Mouse (Mus musculus): ENCODE results near the gene Rgs7bp.

Rgs7bp gene

GRCm38 (mm10) chr13:105008891-105009290 lies 45.8 kb downstream of the Rgs7bp start:
- DNase-seq (ENCODE audit: low spot score in 2 of 2): no peak

GRCm38 (mm10) chr13:105002831-105003157 lies 51.9 kb downstream of the Rgs7bp start:
- DNase-seq (ENCODE audit: low spot score in 2 of 2): no peak

DNA sequence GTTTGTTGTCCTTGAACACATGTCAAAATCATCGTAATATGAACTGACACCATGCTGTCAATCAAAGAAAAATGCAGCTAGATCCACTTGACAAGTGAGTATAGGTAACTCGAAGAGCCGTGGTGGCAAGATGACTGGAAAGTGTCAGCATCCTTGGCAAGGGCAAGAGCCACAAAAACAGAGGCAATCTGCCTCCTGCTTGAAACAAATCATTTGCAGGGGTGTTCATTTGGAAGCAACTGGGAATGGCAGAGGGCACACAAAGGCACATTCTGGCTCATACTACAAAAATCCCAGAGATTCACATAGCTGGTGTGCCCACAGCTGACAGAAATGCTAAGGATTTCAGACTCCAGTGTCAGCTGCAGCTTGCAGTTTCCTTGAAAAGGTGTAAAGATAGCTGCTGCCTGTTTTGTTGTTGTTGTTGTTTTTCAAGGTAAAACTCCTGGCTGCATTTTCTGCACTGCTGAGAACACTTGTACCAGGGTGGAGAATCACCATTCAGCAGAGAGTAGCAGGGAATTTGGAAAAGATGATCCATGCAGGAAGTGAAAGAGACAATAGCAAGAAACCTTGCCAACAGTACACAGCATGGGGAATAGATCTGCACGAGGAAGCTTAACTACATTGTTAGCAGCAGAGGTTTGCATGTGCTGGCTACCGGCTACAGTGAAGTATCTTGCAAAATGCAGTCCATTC lies 52.4 kb downstream of the Rgs7bp start:
- DNase-seq (ENCODE audit: low spot score in 2 of 2): no peak

GRCm38 (mm10) chr13:105001714-105002113 lies 53.0 kb downstream of the Rgs7bp start:
- DNase-seq (ENCODE audit: low spot score in 2 of 2): no peak

GRCm38 (mm10) chr13:104988811-104989258 lies 65.9 kb downstream of the Rgs7bp start:
- DNase-seq (ENCODE audit: low spot score in 2 of 2): no peak

DNA sequence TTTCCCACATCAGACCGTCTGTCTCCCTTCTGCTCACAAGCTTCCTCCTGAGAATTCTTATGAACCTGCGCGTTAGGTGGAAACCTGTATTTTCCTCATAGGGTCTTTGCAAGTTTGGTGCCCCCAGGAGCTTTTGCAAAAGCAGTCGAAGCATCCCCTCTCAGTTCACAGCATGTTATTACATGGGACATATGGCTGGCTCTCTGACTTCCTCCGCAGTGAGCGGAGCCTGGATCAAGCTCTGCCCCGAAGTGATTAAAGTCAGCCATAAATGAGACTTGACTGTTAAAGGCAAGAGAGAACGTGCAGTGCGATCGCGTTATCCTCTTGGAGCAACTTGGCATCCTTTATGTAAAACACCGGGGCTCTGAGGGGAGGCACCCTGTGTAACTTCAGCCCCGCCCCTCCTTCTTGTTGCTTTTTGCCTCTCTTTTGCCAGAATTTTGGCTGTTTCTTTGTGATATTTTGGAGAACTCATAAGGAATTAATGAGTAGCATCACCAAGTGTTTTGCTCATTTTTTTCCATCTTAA lies 66.7 kb downstream of the Rgs7bp start:
- no peak for DNase-seq (ENCODE audit: low spot score in 2 of 2)

GRCm38 (mm10) chr13:104985691-104986090 lies 69.0 kb downstream of the Rgs7bp start:
- DNase-seq (ENCODE audit: low spot score in 2 of 2): no peak

DNA sequence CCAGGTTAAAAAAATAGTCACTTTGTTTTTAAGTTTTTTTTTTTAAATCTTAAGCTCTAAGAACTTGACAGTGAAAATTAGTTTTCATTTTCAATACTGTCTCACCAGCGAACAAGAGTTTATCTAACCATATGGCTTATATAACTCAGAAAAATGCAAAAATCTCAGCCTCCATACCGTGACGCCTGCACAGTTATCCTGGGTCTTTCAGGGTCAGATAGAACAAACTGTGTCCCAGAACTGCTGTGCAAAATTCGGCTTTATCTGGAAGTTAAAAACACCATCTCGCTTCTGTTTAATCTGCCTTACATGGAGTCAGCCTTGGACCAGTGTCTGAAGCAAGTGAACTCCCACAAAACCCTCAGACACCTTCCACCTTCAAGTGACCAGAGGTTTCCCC lies 70.7 kb downstream of the Rgs7bp start:
- DNase-seq (ENCODE audit: low spot score in 2 of 2): no peak

DNA sequence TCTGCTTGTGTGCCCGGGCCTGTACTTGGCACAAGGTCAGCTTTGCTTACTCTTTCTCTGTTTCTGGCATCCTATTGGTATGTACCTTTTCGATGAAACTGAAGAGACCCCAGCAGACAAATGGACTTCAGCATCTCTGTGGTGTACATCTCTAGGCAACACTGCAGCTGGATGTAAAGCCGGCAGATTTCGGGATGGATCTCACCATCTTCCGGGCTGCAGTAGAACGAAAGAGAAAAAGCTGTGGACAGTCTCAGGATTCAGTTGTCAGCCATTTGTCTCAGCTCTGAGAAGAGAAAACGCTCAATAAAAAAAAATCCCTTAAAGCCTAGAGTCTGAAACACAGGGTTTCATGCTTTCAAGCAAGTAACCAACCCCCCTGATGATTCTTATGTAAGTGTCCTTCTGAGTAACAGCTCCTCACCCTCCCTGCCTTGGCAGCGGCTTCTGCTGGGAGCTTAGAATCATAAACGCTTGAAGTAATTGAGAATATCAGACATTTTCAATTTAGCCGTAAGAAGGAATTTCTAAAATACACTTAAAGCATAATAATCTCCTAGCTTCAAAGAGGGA lies 71.9 kb downstream of the Rgs7bp start:
- DNase-seq (ENCODE audit: low spot score in 2 of 2): no peak

DNA sequence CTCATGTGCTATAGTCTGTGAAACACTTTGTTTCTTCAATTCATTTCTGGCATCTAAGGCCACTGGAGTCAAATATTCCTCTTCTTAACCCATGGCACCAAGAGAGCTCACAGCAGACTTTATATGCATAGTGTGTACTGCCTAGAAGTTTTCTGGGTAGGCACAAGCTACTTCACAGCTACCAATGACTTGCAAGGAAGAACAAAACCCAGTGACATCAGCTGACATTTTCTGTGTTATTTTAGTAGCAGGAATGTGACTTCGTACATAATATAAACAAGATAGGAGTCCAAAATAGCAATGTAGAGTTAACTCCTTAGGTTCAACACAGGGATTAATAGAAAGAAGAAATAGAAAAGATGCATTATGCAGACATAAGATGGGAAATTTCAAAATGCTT lies 76.6 kb downstream of the Rgs7bp start:
- DNase-seq (ENCODE audit: low spot score in 2 of 2): no peak

DNA sequence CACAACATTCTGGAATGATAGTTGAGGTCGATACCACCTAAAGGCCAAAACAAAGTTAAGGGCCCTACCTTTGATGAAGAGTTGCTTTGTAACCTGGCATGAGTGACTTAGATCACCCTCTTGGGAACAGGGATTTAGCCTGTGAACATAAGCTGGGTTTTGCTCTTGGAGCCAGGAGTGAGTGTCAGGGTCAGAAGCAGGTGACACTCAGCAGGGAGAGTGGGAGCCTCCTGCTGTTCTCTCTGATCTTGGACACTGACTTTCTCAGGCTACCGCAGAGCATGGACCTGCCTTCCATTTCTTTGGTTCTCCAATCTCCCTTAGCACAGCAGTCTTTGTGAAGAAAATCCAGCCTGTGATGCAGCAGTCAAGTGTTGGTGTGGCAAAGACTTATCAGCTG lies 87.2 kb downstream of the Rgs7bp start:
- DNase-seq (ENCODE audit: low spot score in 2 of 2): no peak

GRCm38 (mm10) chr13:104963716-104964115 lies 91.0 kb downstream of the Rgs7bp start:
- DNase-seq (ENCODE audit: low spot score in 2 of 2): no peak

DNA sequence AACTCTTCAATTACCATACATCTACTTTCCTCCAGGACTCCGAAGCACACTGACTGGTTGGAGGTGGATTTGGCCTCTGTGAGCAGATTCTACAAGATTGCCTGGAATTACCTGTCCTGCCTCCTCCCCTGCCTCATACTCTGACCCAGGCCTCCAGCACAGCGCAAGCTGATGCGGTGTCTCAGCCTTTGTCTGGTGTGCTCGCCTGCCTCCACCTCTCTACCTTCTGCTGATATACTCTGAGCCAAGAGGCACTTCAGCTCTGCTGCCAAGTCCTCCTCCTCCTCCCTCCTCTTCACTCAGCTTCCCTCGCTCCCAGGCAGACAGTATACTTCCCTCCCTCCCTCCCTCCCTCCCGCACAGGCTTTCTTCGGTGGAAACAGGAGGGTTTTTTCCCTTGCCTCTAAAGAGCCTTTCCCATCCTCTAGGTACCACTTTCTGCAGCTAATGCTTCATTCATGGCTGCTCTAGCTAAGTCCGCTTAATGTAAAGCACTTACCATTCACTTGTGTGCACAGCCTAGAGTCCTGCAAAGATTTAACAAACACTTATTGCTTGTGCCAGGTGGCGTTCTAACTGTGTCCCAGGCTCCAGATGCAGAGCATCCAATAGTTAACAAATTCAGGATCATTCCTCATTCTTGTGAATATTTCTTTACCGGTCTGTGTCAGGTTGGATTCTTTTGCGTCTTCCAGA lies 91.9 kb downstream of the Rgs7bp start:
- DNase-seq (ENCODE audit: low spot score in 2 of 2): no peak

- no peak for DNase-seq (ENCODE audit: low spot score in 2 of 2)
Measured at GRCm38 (mm10) chr13:104962166-104962565, 92.6 kb downstream of the Rgs7bp start.

DNA sequence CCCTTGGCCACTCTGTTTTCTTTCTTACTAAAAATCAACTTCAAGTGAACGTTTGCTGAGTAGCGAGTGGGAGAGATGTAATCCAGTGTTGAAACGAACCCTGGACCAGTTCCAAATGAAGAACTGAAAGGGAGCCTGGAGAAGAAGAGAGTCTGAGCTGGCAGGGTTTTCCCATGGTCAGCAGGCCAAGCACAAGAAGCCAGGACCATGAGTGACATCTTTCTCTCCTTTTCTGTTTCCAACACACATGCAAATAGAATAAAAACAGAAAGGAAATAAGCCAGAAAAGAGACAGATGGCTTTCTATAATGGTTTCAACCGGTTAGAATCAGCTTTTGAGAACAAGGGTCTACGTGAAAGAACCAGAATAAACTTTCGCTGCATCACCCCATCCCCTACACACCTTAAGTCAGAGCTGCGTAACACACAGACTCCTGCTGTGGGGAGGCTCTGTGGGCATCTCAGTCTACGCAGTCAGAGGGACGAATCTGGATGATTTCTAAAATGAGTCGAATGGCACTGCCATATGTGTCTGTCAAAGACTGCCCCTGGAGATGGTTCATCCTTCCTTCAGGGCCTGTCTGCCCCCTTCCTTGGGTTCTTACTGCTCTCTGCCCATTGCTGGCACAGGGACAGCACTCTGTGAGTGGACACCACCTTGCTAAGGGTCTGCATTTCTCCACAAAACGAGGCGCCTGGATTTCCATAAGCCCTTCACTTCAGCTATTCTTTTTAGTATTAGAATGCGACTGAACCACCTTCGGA lies 93.6 kb downstream of the Rgs7bp start:
- no peak for DNase-seq (ENCODE audit: low spot score in 2 of 2)

DNA sequence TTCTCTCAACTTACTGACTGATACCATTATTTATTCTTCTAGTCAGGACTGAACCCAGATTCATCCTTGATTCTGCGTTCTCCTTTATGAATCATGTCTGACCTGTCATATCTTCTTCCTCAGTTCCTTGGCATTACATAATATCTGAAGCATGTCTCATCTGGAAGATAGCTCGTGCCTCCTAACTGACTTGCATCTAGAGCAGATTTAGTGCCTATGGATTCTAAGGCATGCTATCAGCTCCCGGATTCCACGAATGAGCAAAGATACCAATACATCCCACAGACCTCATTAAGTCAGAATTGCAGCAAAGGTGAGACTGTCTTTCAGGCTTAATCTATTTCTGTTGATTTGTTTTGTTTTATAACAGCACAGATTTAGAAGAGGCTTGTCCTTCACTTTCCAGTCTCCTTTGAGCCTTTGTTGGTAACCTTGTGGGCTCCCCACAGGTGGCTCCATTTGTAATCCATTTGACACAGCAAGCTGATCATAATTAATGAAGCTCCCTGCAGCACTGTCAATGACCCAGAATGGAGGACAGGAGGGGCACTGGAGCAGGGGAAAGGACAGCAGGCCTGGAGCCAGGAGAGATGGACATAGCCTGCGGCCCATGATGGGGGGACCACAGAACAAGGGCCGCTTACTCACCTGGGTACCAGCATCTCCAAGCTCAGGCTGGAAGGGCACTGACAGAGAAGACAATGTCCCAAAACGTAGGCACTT lies 94.4 kb downstream of the Rgs7bp start:
- no peak for DNase-seq (ENCODE audit: low spot score in 2 of 2)

DNA sequence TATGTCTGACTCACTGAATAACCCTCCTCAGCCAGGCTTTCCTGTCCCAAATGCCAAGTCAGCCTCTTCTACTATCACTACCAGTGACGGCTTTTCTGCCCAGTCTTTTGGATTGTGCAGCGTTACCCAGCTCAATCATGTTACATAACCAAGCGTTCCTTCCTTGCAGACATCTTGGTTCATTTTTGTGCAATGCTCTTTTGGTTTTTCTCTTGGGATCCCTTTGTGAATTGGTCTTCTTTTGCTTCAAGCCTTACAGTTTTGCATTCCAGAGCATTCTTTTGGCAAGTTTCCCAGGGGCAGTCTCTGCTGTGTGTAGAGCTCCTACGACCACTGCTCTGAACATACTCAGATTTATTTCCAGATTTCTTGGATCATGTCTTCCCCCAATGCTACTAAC lies 95.0 kb downstream of the Rgs7bp start:
- no peak for DNase-seq (ENCODE audit: low spot score in 2 of 2)

GRCm38 (mm10) chr13:104947958-104948357 lies 106.8 kb downstream of the Rgs7bp start:
- peak; percentile 58 to 69 for DNase-seq (ENCODE audit: low spot score in 2 of 2)

- DNase-seq (ENCODE audit: low spot score in 2 of 2): no peak
Measured at GRCm38 (mm10) chr13:104940483-104940882, 114.2 kb downstream of the Rgs7bp start.

DNA sequence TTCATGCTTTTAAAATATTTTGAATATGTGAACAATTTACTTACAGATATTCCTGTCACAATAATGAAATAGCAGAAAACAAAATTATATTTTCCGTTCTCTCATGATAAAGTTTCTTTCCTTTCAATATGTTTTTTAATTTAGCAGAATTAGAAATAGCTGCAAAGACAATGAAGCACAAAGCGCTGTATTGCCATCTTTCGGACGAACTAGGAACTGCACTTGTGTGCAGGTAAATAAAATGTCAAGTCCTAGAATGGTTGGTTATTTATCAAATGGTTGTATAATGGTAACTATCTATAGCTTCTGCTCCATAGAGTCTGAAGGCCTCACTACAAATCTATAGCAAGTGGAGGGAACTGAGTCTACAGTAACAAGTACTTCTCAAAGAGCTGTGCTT lies 114.9 kb downstream of the Rgs7bp start:
- peak; percentile 42 to 51 for DNase-seq (ENCODE audit: low spot score in 2 of 2)

DNA sequence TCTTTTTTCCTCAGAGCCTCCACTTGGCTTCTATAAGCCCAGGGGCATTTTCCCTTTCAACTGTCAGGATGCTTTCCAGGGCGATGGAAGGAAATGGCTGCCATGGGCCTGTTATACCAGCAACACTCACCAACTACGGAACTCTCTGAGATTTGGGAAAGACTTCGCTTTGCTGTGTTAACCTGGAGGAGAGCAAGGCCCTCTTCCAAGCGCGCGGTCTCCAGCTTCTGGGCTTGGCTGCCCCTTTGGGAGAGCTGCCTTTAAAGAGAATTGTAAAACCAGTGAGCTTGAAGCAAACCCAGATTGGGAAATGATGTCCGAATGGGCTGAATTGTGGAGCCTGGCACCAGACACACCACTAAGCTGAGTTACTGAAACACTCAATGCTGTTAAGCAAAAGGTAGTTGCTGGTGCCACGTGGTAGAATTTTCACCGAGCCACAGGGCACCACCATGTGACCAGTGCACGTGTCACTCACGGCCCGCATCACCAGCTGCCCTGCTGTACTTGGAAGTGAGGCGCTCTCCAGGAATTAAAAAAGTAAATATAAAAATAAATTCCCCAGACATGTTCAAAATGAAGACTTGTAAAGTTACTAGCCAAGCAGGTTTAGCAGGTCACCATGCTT lies 115.7 kb downstream of the Rgs7bp start:
- peak in 1 of 2 experiments; percentile 41 for DNase-seq (ENCODE audit: low spot score in 2 of 2)
